Mouse (Mus musculus): Measurements from ENCODE around the gene Snw1. TPM values are rescaled to one million over a fixed set of nuclear protein-coding genes. Genes with fewer than 3 reads are reported as not detected.

Gene Snw1
- polyA plus RNA-seq, 1 experiment, result 95.4 TPM

DNA sequence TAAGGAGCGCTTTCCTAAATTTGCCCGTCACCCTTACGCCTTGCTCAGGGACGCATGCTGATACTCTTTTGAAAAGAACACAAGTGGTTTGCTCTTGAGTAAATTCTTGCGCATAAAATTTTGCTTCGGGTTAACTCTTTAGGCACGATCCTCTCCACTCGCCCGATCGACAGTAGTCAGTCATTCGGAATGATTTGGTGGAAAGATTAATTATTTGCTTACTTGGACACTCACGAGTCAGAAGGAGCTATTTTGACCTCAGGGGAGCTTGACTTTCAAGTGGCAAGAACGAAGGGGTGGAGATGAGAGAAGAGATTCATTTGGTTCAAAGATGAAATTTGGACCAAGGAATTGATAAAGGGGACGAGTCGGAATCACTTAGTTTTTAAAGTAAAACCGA, 27.9 kb downstream of the Snw1 start:
- Histone ChIP-seq H3K4me3 (ENCODE audit: low read depth, low read length) (peak overlapping the region; percentile 80), H3K9me3 (replicated peaks; ENCODE audit: control insufficient read depth, insufficient read depth, low read length, poor library complexity, severe bottlenecking) (no peaks in the 10 kb centered on the region), H3K9ac (ENCODE audit: low read depth, poor library complexity, severe bottlenecking) (peak overlapping the region; percentile 93), H3K36me3 (ENCODE audit: control insufficient read depth, insufficient read depth, low read length, poor library complexity, severe bottlenecking) (peaks cover 57% of the 10 kb centered on the region), H3K4me1 (ENCODE audit: control insufficient read depth, insufficient read depth, low read length) (no peaks in the 10 kb centered on the region), H3K27me3 (ENCODE audit: control insufficient read depth, insufficient read depth, low read length, poor library complexity, severe bottlenecking) (no peaks in the 10 kb centered on the region), H3K27ac (ENCODE audit: insufficient read depth, low read length) (no peak overlapping the region; the same call in 1 of the 2 replicates)
- TF ChIP-seq POLR2A (IDR thresholded peaks at IDR 0.05; ENCODE audit: insufficient read depth, low read length) (no peak), CTCF (IDR thresholded peaks at IDR 0.05; ENCODE audit: low read depth, low read length) (no peak), EP300 (IDR thresholded peaks at IDR 0.05; ENCODE audit: insufficient read depth, low read depth, low read length) (no peak)

DNA sequence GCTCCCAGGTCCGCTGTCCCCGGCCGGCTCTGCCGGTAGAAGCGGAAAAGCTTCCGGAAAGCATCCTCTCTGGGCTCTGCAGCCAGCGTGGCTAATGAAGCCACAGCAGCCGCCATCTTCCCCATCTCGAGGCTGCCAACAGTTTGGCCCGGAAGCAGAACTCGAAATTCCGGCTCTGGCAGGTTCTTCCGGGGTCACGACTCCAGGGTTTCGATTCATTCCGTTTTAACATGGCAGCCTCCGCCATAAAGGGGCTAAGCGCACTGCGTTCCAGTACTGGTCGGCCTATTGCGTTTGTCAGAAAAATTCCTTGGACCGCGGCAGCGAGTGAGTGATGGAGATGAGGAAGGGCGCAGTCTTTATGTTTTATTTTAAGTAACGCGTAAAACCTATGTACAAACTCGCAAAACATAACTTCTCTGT, 28.4 kb downstream of the Snw1 start, which contains the start of the genes Slirp and Alkbh1:
Gene Slirp (plus strand): TSS at position 197 of the 423 bp plus-strand sequence.
Gene Alkbh1 (minus strand): TSS at position 318 of the 423 bp plus-strand sequence.
- no peaks in the 10 kb centered on the region for H3K4me1 ChIP-seq (ENCODE audit: control insufficient read depth, insufficient read depth, low read length)
- peak within 1 kb of the TSS; percentile 93 for H3K9ac ChIP-seq (ENCODE audit: low read depth, poor library complexity, severe bottlenecking)
- no peaks in the 10 kb centered on the region for H3K9me3 ChIP-seq (replicated peaks; ENCODE audit: control insufficient read depth, insufficient read depth, low read length, poor library complexity, severe bottlenecking)
- H3K36me3 ChIP-seq (ENCODE audit: control insufficient read depth, insufficient read depth, low read length, poor library complexity, severe bottlenecking), result peaks cover 58% of the 10 kb centered on the region
- TF ChIP-seq EP300 (IDR thresholded peaks at IDR 0.05; ENCODE audit: insufficient read depth, low read depth, low read length) (0 out of 2 replicates have a peak, but pooled peaks have one; percentile 25), POLR2A (IDR thresholded peaks at IDR 0.05; ENCODE audit: insufficient read depth, low read length) (no peak), CTCF (IDR thresholded peaks at IDR 0.05; ENCODE audit: low read depth, low read length) (no peak)
- peak within 1 kb of the TSS; percentile 41 for H3K27ac ChIP-seq (ENCODE audit: insufficient read depth, low read length)
- peak within 1 kb of the TSS; percentile 80 for H3K4me3 ChIP-seq (ENCODE audit: low read depth, low read length)
- H3K27me3 ChIP-seq (ENCODE audit: control insufficient read depth, insufficient read depth, low read length, poor library complexity, severe bottlenecking), result no peaks in the 10 kb centered on the region

GRCm38 (mm10) chr12:87443115-87443699, 28.9 kb downstream of the Snw1 start:
- TF ChIP-seq EP300 (IDR thresholded peaks at IDR 0.05; ENCODE audit: insufficient read depth, low read depth, low read length), result no peak
- TF ChIP-seq CTCF (IDR thresholded peaks at IDR 0.05; ENCODE audit: low read depth, low read length), result no peak
- TF ChIP-seq POLR2A (IDR thresholded peaks at IDR 0.05; ENCODE audit: insufficient read depth, low read length), result no peak
- peak overlapping the region; percentile 41 for H3K27ac ChIP-seq (ENCODE audit: insufficient read depth, low read length)
- H3K36me3 ChIP-seq (ENCODE audit: control insufficient read depth, insufficient read depth, low read length, poor library complexity, severe bottlenecking), result peaks cover 58% of the 10 kb centered on the region
- no peaks in the 10 kb centered on the region for H3K9me3 ChIP-seq (replicated peaks; ENCODE audit: control insufficient read depth, insufficient read depth, low read length, poor library complexity, severe bottlenecking)
- peak overlapping the region; percentile 80 for H3K4me3 ChIP-seq (ENCODE audit: low read depth, low read length)
- H3K9ac ChIP-seq (ENCODE audit: low read depth, poor library complexity, severe bottlenecking), result peak overlapping the region; percentile 93
- H3K27me3 ChIP-seq (ENCODE audit: control insufficient read depth, insufficient read depth, low read length, poor library complexity, severe bottlenecking), result no peaks in the 10 kb centered on the region
- H3K4me1 ChIP-seq (ENCODE audit: control insufficient read depth, insufficient read depth, low read length), result no peaks in the 10 kb centered on the region

DNA sequence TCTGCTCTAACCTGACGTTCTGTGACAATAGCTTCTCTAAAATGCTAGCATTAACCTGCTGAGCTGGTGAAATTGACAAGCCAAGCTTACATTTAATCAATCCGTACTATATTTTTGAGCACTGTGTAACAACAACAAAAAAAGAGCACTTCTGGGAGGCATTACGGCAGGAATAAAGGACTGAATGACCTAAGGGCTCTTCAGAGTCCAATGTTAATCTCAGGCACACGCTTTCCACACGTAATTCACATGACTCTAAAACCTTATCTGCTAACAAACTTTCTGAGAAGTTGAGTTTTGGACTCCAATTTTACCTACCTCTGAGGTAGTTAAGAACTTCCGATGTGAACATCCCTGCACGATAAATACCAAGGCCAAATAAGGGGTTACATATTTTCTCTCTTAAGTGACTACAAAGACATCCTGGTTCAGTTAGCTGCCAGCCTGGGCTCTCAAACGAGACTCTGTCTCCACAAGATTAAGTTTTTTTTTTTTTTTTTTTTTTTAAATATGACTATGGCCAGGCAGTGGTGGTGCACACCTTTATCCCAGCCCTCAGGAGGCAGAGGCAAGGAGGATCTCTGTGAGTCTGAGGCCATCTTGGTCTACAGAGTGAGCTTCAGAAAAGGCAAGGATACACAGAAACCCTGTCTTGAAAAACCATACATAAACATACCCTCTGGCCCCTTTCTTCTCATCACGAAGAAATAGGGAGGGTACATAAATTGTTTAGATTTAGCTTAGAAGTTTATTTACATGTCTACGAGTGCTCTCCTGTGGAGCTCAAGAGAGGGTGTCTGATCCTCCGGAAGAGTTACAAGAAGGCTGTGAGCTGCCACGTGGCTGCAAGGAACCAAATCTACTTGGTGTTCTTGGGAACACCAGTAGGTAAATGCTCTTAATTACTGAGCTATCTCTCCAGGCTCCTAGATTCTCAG, 29.6 kb downstream of the Snw1 start:
- TF ChIP-seq EP300 (IDR thresholded peaks at IDR 0.05; ENCODE audit: insufficient read depth, low read depth, low read length) (no peak), POLR2A (IDR thresholded peaks at IDR 0.05; ENCODE audit: insufficient read depth, low read length) (no peak), CTCF (IDR thresholded peaks at IDR 0.05; ENCODE audit: low read depth, low read length) (no peak)
- H3K36me3 ChIP-seq (ENCODE audit: control insufficient read depth, insufficient read depth, low read length, poor library complexity, severe bottlenecking), result peaks cover 59% of the 10 kb centered on the region
- no peaks in the 10 kb centered on the region for H3K27me3 ChIP-seq (ENCODE audit: control insufficient read depth, insufficient read depth, low read length, poor library complexity, severe bottlenecking)
- H3K4me1 ChIP-seq (ENCODE audit: control insufficient read depth, insufficient read depth, low read length), result no peaks in the 10 kb centered on the region
- peak overlapping the region; percentile 93 for H3K9ac ChIP-seq (ENCODE audit: low read depth, poor library complexity, severe bottlenecking)
- no peaks in the 10 kb centered on the region for H3K9me3 ChIP-seq (replicated peaks; ENCODE audit: control insufficient read depth, insufficient read depth, low read length, poor library complexity, severe bottlenecking)
- H3K4me3 ChIP-seq (ENCODE audit: low read depth, low read length), result peak overlapping the region; percentile 80
- peak overlapping the region; percentile 41; the same call in 1 of the 2 replicates for H3K27ac ChIP-seq (ENCODE audit: insufficient read depth, low read length)

DNA sequence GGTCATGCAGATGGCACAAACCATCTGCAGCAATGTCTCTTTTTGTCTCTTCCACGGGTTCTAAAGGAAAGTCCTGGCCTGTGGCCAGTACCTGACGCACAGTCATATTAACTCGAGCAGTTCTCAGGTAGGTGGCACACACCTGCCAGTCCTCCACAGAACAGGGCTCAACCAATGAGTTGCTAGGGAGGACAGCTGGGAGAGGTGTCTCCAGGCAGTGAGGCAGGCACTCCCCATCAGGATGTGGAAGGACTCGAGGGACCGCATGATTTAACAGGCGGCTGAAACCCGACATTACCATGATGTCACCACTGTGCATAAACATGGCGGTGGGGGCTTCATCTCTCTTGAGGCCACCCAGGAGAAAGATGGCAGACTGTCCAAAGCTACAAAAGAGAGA, 43.2 kb downstream of the Snw1 start:
- H3K27ac ChIP-seq (ENCODE audit: insufficient read depth, low read length), result no peak overlapping the region
- no peaks in the 10 kb centered on the region for H3K9me3 ChIP-seq (replicated peaks; ENCODE audit: control insufficient read depth, insufficient read depth, low read length, poor library complexity, severe bottlenecking)
- no peak overlapping the region for H3K9ac ChIP-seq (ENCODE audit: low read depth, poor library complexity, severe bottlenecking)
- TF ChIP-seq EP300 (IDR thresholded peaks at IDR 0.05; ENCODE audit: insufficient read depth, low read depth, low read length) (no peak), POLR2A (IDR thresholded peaks at IDR 0.05; ENCODE audit: insufficient read depth, low read length) (no peak)
- H3K27me3 ChIP-seq (ENCODE audit: control insufficient read depth, insufficient read depth, low read length, poor library complexity, severe bottlenecking), result no peaks in the 10 kb centered on the region
- peaks cover 1% of the 10 kb centered on the region for H3K4me1 ChIP-seq (ENCODE audit: control insufficient read depth, insufficient read depth, low read length)
- H3K4me3 ChIP-seq (ENCODE audit: low read depth, low read length), result no peak overlapping the region
- peaks cover 80% of the 10 kb centered on the region for H3K36me3 ChIP-seq (ENCODE audit: control insufficient read depth, insufficient read depth, low read length, poor library complexity, severe bottlenecking)

Measured in ES-Bruce4 (cell line).